Mouse (Mus musculus): ENCODE data around the gene Gns.

DNA sequence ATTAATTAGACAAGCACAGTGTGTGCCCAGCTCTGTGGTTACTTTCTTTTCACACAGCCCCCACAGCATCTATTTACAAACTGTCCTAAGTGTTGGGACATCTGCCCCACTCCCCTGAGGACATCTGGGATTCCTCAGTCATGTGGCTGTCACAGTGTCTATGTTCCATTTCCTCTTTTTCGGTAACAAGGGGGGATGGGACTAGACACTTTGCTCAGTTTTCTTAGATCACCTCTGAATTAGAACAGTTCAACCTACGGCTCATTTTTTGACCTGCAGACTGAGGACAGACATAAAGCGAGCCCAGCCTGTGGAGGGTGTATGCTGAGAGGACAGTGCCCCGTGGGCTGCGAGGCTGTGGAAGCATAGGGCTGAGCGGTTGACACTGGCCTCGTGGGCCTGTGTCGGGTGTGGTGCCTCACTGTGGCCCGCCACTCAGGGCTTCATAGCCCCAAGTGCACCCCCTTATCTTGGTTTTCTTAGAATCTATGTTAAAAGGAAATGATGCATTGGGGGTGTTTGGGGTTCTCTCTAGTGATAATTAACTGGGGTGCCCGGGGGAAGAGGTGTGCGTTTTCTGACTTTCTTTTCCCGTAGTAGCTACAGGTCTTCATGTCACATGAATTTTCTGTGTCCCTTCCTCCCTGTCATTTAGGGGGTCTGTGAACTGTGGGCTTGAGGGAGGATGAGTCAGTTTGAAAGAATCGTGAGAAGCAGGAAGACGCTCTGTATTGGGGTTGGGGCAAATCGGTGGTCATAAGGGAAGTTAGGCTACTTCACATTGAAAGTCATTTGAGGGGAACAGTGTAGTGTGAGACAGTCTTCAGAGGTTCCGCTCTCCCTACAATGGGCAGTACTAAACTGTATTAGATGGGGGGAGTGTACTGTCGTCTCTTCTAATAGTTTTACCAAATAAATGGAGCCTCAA is 10.1 kb downstream of the Gns start:
- TF ChIP-seq CTCF (IDR thresholded peaks at IDR 0.05; ENCODE audit: control insufficient read depth, insufficient read depth, insufficient read length) (no peak), FOSL1 (IDR thresholded peaks at IDR 0.05; ENCODE audit: insufficient read depth, low read length, poor library complexity, severe bottlenecking) (no peak), MYOG (IDR thresholded peaks at IDR 0.05; ENCODE audit: control insufficient read depth, extremely low read depth, insufficient read length) (no peak), CEBPB (IDR thresholded peaks at IDR 0.05; ENCODE audit: low read depth) (no peak), MAX (IDR thresholded peaks at IDR 0.05) (no peak), USF1 (IDR thresholded peaks at IDR 0.05; ENCODE audit: low read depth) (no peak)
